Mouse (Mus musculus) kidney, adult 8-10 months (tissue): ENCODE measurements around the gene Nav2.
A peak's percentile ranks its signal among the peaks of the same experiment; 100 is the strongest.

Experiments
- DNase-seq, 2 experiments: peaks; one replicate each; pipeline ENCODE4 v3.0.0; 2022

The Nav2 gene

DNA sequence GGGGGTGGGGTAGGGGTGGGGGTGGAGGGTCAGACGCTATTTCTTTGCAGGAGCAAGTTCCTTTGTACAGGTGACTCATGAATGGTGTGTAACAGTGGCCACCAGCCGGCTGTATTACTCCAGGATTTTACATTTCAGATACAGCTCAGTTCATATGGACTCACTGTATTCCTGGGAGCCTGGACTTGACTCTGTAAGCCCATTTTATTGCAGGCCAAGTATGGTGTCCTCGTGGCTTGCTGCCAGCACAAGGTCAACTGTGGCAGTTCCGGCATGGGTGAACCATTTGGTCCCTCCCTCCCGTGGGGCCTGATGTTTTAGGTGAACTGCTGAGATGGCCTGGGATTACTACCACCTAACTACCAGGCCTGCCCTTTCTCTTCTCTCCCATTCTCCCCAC, 629.8 kb downstream of the Nav2 start:
- peak in 1 of 2 experiments; percentile 39 for DNase-seq

DNA sequence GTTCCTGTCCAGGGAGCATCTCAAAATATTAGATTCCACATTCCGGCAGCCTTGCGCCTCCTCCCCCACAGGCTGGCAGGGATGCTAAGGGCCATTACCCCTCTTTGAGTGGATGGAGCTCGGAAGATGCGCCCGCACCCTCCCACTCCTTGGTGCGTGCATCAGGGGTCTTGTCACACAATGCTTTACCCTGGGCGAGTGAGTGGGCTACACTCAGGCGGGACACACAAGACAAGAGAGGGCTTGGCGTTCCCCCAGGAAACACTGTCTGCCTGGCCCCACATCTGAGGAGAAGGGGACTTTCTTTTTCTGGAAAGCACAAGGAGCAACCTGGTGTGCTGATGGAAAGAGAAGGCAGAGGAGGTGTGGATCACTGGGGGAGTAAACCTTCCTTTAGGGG, 631.7 kb downstream of the Nav2 start:
- DNase-seq: no peak

DNA sequence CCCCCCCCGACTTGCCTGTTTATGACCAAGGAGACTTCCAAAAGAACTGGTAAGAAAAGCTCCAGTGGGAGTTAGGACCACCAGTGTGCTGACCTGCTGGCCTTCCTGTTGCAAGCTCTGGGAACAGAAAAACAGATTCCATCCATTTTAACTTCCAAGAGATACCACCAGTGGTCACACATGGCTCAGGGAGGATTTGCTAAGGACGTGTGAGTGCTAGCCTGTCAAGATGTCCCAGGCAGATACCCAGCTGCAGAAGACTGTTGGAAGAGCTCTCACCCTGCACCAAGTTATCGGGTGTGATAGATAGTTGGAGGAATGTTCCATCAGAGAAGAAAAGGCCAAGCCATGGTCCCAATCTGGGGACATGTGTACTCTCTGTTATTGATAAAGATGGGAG, 633.6 kb downstream of the Nav2 start:
- DNase-seq: no peak

DNA sequence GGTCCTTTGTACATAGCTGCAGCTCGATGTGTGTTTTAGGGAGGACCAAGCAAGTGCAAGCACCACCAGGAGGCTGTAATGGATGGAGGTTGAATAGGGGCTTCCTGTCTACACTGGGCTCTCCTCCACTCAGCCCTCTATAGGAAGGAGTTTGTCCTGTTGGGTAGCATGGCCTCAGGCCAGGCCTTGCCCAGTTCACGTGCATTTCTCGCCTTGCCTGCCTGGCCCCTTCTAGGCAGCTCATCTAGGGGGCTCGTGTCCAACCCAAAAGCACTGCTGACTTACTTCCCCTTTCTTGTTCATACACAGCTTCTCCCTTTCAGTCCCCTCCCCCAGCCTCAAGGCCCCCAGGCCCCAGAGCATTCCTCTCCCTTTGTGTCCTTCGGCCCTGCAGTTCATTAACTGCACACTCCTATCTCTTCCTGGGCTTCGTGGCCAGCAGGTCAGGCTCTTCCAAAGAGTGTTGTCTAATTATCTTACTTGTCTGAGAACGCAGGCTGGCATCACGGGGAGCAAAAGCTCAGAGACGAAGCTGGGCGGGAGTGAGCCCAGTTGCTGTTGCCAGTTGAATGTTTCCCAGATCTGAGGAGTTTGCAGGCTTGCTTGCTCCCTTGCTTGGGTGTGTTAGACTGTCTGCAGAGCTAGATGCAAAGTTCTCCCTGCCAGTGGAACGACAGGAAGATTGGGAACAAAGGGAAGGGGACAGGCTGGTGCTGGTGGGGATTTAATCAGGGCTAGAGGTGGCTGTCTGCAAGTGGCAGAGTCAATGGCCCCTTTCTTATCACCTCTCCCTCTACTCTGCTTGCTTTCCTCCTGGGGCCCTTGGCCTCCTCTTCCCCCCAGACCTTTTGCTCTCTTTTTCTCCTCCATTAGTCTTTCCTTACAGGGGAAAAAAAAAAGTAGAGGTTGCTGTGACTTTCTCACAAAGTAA, 636.5 kb downstream of the Nav2 start:
- no peak for DNase-seq

DNA sequence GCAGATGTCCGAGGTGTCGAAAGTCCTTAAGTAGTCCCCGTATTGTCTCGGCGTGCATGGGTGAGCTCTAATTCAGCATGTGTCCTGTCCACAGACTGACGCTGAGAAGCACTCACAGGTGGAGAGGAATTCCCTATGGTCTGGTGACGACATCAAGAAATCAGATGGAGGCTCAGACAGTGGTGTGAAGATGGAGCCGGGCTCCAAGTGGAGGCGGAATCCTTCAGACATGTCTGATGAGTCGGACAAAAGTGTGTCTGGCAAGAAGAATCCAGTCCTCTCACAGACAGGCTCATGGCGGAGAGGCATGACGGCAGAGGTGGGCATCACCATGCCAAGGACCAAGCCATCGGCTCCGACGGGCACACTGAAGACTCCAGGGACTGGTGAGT, 637.2 kb downstream of the Nav2 start:
- no peak for DNase-seq

DNA sequence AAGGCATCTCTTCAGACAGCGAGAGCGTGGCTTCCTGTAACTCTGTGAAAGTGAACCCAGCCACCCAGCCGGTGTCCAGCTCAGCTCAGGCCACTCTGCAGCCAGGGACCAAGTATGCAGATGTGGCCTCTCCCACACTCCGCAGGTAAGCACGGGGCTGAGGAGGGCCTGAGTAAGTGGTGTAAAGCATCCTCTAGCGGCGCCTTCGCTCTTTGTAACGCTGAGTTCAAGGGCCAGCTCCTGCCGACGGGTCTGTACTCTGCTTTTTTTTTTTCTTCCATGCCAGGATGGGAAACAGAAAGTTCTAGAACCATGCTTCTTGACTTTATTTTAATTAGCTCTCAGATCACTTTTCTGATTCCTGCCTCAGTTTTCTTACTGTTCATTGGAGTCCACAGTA, 639.9 kb downstream of the Nav2 start:
- no peak for DNase-seq

DNA sequence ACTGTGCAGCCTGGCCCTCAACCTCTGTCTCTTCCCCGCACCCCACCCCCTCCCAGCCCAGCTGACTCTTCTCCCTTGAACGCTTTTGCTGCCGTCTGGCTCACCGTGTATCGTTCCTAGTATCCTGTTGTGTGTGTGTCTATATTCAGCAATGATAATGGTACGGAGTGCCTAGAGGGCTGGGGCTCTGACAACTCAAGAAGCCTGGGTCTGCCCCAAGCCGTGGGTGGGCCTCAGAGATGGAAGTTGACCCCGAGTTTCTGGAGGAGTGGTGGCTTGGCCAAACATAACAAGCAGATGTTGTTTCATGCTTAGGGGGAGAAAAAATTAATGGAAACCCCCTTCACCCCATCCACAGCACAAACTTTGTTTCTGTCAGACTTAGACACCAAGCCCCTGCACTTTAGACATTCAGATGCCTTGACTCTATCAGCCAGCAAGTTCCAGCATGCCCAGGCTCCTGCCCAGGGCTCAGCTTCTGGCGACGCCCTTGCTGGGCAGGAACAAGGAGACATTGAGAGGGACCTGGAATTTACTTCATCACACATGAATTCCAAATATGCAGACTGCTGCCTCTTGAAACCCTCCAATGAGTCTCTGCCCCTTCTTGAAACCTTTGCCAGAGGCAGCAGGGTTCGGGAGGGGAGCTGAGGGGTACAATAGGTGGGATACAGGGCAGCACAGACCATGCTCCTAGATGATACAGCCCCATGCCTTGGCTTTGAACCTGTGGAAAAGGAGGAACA, 644.9 kb downstream of the Nav2 start:
- no peak for DNase-seq

DNA sequence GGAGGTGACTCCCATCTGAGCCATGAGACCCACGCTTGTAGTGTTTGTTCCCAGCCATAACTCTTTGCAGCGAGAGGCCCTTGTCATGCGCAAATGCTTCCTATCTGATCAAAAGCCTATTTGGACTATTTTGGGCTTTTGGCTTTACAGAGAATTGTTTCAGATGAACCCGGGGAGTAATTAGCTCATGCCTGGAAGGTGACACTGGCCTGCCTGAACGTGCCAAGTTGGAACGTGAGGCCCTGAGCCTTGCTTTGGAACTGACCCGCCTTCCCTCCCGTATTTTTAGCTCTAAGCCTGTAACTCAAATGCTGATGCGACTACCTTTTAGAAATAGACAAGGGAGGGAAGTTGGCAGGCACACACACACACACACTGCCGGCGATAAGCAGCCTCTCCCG, 649.7 kb downstream of the Nav2 start:
- no peak for DNase-seq

DNA sequence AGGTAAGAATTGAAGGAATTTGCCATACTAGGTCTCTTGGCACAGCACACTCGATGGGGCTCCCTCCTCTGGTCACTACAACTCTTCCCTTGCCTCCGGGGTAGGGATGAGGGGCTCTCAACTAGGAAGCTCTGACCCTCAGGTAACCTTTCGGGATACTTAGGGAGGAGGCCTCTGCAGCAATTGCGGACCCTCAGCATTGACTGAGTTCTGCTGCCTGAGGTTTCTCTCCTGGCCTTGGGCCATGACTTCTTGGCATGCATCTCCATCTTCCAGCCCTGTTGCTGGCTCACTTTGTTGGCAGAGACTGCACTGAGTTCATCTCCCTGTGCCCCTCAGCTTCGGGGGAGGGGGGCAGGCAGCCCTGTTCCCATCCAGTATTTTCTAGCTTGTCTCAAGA, 650.4 kb downstream of the Nav2 start:
- peak; percentile 28 to 40 for DNase-seq

DNA sequence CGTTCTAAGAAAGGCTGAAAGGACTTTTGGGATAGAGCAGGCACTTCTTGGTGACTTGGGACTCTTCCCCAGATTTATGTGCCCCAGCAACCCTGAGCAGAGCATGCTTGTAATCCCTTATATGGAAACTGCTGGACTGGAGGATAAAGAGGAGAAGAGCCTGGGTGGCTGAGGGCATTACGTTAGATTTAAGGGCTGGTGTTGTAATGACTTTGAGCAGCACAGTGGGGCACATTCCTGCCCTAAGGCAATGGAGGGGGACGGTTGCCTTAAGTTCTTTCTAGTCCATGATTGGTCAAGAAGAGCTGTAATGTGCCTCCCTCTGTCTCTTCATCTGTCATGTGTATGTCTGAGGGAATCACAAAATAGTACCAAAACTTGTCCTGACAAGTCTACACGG, 651.5 kb downstream of the Nav2 start:
- DNase-seq: no peak

DNA sequence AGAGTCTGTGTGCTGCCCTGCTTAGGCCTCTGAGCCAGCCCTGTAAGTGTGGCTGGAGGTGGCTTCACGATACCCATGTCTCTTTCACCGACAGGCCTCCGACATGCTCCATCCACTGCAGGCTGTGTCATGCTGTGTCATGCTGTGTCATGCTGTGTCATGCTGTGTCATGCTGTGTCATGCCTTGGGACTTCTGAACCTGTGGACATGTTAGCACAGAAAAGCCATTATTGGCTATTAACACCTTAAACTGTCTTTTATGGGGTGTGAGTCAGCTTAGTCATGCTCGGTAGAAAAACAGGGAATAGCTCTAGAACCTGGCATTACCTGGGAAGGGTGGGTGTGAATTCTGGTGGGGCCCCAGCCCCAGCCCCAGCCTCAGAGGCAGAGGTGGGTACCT, 653.9 kb downstream of the Nav2 start:
- DNase-seq: no peak

DNA sequence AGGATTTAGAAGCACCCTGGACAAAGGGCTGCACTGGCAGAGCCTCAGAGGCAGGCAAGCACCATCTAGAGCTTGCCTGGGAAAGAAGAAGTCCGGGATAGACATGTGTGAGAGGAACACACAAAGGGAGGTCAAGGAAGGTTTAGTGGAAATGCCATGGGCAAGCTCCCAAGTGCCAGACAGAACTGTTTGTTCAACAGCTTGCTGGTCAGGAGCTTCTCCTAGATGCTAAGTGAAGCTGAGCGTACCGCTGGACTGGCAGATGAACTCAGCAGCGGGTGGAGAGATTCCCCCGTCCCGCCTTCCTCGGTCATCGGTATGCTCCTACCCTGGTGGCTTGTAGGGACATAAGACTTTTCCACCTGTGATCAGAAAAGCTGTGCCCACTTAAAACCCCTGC, 654.3 kb downstream of the Nav2 start:
- no peak for DNase-seq

DNA sequence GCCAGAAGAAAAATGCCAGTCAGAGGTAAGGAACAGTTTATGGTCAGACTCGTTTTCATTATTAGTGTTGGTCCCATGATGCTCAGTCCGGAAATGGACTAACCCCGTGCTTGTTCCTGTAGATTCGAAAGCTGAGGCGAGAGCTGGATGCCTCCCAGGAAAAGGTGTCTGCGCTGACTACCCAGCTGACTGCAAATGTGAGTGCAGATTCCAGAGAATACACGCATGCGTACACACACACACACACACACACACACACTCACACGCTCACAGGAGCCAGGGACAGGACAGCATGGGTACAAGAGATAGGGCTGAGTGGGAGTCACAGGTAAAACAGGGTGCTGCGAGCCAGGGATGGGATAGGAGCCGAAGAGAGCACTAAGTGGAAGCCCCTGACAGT, 656.6 kb downstream of the Nav2 start:
- DNase-seq: no peak

DNA sequence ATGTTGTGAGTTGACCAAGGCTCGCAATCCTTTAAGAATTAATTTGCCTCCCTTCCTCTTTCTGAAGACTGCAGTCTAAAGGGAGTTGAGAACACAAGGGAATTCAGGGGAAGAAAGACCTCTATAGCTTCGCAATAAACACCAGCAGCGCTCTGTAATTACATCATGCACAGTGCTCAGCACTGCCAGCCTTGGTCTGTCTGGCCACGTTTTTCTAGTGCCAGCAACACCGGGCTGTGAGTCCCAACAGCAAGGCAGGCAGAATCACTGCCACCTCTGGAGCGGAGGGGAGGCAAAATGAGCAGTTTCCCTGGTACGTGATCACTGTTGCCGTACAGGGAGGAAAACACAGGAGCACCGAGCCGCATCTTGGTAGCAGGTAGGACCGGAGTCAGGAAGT, 657.3 kb downstream of the Nav2 start:
- no peak for DNase-seq

DNA sequence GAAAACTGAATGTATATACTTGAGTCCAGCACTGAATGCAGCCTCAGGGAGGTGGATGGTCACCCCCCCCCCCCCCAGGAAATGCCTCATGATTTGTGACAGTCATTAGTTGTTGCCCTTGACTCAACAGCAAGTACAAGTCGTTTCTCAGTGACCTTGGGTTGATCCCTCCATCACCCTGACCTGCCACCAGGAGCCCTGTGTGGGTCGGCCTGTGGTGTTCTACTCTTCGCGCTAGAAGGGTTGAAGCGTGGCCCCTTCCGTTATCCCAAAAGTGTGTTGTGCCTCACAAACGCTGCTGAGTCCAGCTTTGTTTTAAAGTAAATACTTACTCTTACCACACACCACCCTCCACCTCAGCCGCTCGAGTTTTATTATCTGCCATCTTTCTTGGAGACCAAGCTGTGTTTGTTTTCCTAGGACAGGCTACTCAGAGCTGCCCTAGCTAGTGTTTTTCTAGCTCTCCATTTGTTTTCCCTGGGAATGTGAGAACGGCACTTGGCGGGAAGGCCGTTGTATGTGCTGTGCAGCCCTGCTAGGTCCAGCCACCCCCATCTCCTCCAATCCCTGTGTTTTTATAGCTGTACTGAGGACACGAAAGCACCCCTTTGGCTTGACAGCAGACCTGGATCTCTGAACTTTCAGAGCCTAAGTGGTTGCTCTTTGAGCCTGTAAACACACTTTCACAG, 659.0 kb downstream of the Nav2 start:
- DNase-seq: no peak

DNA sequence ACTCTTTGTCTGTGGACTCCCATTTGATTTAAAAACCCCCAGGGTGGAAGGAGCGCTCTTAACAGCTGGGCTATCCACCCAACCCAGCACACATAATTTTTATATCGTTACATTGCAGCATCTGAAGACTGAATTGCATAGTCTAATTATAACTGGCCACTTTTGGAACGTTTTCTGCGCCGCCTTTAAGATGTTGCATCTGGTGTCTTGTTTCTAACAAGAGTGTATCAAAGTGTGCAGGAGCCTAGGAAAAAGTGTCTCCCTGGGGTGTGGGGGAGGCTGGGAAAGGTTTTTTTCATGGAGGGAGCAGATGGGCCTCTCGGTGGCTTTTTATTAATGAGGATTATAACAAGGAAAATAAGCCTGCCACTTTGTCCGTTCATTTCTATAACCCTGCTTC, 661.1 kb downstream of the Nav2 start:
- no peak for DNase-seq

DNA sequence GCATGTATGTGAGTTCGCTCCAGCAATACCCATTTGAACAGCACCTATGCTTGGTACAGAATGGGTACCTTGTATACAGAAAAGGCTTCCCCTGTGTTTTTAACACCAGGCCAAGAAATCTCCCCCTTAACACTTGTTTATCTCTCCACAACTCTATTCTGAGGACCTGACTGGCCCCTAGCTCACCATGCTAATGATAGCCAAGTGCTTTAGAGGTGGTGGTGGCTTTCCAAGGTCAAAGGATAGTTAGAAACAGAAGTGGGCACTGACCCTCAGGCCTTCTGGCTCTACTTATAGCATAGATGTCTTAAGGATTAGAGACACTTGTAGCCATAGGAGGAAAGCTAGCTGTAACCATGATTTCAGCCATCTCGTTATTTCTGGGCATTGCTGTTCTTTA, 663.1 kb downstream of the Nav2 start:
- DNase-seq: no peak

DNA sequence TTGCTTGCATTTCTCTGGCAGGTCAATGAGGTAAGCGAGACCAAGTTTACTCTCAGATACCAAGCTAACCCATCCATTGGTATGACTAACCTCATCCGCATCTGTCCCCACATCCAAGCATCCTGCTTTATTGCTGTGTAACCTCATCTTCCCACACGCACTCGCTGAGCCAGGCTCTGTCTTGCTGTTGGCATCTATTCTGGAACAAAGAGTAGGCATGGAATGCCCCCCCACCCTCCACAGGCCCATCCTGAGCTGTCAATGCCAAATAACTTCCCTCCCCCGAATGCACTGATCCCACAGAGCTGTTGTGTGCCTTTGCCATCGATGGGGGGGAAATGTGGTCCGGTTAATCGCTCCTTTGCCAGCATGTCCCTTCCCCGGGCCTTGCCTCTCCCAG, 666.7 kb downstream of the Nav2 start:
- no peak for DNase-seq

DNA sequence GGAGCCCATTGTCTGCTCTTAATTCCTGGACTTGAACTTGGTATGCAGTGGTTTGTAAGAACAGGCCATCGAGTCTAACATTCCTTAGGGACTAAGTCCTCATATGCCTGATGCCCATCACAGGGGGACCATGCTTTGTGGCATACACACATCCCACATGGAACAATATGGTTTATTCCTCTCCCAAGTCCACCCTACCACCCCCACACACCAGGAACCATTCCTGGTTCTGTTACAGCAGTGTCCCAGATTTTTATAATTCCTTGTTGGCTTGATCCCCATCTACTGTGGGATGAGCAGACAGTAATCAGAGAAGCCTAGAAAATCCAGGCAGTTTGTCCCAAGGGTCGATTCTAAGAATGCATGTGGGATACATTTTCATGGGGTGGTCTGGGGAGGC, 668.6 kb downstream of the Nav2 start:
- DNase-seq: no peak

DNA sequence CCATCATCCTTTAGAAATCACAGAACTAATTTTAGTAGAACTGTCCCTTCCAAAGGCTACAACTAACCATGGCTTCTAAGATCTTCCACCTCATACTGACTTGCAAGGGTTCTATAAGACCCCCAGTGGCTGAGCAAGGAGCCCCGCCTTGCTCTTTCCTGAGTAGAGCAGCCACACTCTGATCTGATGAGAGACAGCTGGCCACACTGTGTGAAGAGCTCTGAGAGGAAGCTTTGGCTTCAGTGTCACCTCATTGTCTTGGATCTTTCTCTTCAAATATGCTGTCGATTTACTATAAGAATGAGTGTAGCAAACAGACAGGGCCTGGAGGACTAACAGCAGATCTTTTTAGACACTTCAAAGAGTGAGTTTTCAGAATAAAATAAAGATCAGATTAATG, 673.4 kb downstream of the Nav2 start:
- no peak for DNase-seq

DNA sequence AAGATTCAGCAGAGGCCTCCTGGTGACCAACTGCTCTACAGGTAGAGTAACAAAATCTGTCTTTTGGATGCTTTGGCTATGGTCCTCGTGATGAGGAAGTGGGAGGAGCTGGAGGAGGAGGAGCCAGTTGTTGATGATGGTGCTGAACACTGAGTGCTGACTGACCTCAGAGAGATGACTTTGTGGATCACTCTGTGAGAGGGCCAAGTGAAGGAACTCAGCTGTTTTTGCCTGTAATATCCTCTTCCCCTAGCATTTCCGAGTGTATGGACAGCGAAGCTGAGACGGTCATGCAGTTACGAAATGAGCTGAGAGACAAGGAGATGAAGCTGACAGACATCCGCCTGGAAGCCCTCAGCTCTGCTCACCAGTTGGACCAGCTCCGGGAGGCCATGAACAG, 674.0 kb downstream of the Nav2 start:
- DNase-seq: no peak

DNA sequence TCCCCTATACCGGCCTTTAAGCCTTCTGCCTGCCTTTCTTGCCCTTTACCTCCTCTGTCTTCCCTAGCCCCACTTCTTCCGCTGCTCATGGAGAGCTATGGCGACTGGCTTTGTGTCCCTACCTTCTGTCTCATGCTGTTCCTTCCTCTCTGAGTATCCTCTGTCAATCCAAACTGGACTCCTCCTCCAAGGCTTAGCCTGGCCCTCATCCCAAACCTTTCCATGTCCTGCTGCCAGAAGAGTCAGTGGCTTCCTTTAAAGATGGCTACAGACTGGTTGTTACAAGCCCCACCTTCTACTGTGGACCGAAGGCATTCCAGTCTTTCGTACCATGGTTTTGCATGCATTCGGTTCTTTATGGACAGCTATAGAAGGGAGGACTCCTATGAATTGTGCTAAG, 674.7 kb downstream of the Nav2 start:
- no peak for DNase-seq

DNA sequence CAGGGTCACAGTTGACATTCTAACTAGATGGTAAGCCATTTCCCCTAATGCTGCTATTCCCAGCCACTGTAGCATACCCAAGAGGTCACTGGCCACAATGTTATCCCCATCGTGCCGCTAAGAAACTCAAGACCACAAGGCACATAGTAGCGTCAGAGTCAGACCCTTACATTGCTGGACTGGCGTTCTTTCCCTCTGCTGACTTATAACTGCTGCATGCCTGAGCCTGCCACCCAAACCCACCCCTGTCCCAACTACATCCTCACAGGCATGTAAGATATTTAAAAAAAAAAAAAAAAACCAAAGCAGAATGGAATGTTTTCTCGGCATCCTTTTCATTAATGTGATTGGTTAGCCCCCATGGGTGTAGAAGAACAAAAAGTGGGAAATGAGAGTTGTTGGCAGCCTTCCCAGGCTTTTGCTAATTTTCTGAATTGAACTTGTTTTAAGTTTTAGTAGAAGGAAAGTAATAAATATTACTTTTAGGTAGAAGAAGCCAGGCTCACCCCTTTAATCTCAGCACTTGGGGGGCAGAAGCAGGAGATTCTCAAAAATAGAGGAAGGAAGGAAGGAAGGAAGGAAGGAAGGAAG, 678.1 kb downstream of the Nav2 start:
- no peak for DNase-seq
